Mouse (Mus musculus): ENCODE measurements around the gene 2510039O18Rik.

DNA sequence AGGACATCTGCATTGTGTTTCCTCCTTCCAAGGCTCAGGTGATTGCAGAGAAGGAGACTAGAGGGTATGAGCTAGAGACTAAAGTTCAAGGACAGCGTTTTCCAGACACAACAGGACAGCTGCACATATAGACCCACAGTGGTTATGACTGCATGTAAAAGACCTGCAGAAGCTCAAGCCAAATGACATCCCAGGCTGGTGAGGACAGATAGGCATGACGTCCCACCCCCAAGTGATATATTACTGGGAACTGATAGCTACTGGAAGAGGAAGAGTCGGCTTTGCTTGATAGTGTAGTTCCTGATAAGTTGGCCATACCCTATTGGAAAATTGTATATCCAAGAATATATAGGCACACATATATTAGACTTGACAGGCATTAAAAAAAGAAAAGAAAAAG is 35.5 kb downstream of the 2510039O18Rik start:
- TF ChIP-seq CTCF (IDR thresholded peaks at IDR 0.05; ENCODE audit: borderline replicate concordance, extremely low read depth, insufficient read depth, insufficient read length) (no peak), POLR2A (IDR thresholded peaks at IDR 0.05; ENCODE audit: borderline replicate concordance, extremely low read depth, insufficient read depth, insufficient read length, poor library complexity, severe bottlenecking) (no peak)

Data from brain, embryonic 14.5 days (tissue).